Mouse (Mus musculus) monocyte, adult 5-6 weeks (primary cell): ENCODE measurements at regions not wholly inside any gene's neighbourhood (a gene's known extent, or its start where the extent isn't known, plus 50 kb on each side); places are given as distances from the start of the nearest gene placed in this dataset.

Experiments
- ATAC-seq: fragments of 153-309, 156-312 bp; replicated peaks from 2 replicates; pipeline ENCODE4 v1.8.0; 2017; ENCODE audit warnings: mild to moderate bottlenecking; ENCODE audit not compliant: low TSS enrichment, insufficient number of reproducible peaks, severe bottlenecking, poor library complexity, low FRiP score

DNA sequence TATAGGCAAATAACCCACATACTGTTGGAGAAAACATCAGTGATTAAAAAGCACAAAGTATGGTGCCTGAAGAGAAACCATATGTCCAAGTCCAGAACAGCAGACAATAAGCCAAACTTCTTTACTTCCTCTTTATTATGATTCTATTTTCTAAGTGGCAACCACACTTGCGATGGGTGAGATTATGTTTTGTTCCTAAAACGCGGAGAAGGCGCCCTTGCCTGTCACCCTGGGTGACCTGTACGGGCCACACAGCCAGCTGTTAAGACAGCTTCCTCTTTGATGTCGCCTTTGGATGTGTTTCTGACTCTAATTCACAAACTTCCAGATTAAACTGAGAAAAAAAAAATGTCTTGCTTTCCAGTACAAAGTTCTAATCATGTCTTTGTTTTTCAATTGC is 83.9 kb upstream of the Sgip1 start:
- peak; percentile 57; the same call in 1 of the 2 replicates for ATAC-seq

DNA sequence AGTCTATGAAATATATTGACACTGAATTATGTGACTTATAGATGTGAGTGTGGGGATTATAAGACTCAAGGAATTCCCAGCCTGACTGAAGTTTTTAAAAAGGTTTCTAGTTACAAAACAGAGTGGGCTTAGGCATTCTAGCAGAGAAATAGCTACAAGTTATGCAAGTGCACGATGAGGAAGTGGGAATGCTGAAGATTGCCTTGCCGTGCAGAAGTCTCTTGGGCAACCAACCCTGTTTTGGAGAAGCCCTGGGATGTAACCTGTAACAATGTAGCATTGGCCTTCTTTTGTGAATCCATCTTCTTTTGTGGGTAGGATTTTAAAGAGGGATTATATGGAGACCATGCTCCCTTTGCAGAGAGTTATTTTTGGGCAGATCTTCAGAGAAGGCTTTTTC is 82.5 kb upstream of the Sgip1 start:
- 0 out of 2 replicates have a peak, but pooled peaks have one; percentile 44 for ATAC-seq

DNA sequence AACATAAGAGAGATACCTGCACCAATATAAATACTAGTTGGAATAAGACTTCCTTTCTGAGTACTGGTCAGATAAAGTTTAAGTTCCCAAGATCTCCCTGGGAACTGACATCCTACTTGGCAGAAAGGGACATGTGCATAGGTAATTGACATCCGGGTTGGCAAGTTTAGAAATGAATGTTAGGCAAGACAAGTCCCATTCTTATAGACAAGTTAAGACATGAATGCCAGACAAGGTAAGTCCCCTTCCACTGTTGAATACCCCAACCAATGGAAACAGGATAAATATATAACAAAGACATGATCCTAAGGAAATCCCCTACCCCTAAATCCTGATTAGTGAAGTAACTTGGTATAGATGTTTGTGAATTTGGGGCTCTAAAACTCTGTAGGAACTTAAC is 77.5 kb upstream of the Sgip1 start:
- no peak for ATAC-seq

DNA sequence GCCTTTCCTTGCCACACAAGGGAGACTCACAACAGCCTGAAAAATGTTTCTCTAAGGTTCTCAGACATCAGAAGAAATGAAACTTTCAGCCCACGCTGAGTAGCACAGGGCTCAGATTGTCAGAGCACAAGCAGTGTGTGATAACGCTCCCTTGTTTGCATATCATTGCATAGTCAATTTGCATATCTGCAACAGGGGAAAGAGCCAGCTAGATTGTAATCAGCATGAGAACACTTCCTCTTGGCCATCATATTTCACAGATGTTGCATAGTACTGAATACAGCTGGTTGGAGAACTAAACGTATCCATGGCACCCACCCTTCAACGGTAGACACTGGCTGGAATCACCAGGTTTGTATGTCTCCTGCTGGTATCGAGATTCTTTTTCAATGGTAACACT is 58.9 kb upstream of the Sgip1 start:
- 0 out of 2 replicates have a peak, but pooled peaks have one; percentile 9 for ATAC-seq

DNA sequence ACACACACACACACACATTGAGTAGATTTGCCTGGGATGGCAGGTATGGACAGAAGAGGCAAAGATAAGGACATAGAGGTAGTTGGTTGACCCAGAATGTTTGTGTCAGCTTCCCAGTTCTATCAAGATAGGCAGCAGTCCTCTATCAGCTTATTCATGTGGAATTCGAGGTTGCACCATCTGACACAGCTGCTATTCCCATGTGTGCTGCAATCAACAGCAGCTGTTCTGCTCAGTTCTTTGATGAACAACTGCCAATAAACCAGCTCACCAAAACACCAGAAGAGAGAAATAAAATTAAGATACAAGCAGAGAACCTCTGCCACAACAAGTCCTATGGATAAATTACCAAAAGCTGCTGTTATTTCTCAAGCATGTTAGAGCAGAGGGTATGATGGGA is 56.1 kb upstream of the Sgip1 start:
- ATAC-seq: no peak

DNA sequence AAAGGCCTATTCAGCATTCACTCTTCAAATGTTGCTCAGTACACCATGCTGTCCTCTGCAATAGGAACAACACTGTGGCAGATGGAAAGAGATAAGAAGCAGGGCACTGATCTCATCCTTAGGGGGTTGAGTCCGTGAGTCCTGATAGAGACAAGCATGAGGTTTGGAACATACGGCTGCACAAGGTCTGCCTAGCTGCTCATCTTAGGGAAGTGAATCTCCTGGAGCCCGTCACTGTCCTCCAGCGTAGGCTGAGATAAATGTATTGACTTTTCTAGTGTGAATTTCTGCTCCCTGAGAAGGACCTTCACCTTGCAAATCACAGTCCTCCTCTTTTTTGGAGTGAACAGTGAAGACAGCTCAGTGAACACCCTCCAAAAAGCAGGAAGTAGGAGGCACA is 52.7 kb upstream of the Sgip1 start:
- no peak for ATAC-seq
